Mouse (Mus musculus) kidney, embryonic 16.5 days (tissue): ENCODE data around the gene Cd4. TPM values are rescaled to one million over a fixed set of nuclear protein-coding genes. Genes with fewer than 3 reads are reported as not detected.
"Not testable (repeated sequence)": the region's sequence is repeated elsewhere in the genome, so short reads cannot be mapped to it uniquely, and the experiment has no call there.

Experiments used
- ATAC-seq: fragments of 200-750 bp; cut with Nextera tagmentation; 2 replicates; pipeline ENCODE4 v1.8.0; 2017; ENCODE audit warnings: moderate TSS enrichment; ENCODE audit not compliant: low FRiP score, low TSS enrichment
- H3K27ac ChIP-seq: fragments of 300-500 bp; sonication (generic); 2 replicates; pipeline ENCODE4 v1.5.1; 2014; ENCODE audit warnings: low read length
- H3K27me3 ChIP-seq: fragments of 300-500 bp; sonication (generic); 2 replicates; pipeline ENCODE4 v1.6.1; 2014; ENCODE audit warnings: low read length, control low read depth, mixed read lengths; ENCODE audit not compliant: insufficient read depth
- H3K36me3 ChIP-seq: fragments of 300-500 bp; sonication (generic); 2 replicates; pipeline ENCODE4 v1.6.1; 2014; ENCODE audit warnings: low read length, control low read depth, mixed read lengths; ENCODE audit not compliant: insufficient read depth
- H3K4me1 ChIP-seq: fragments of 300-500 bp; sonication (generic); 2 replicates; pipeline ENCODE4 v1.6.1; 2014; ENCODE audit warnings: low read length, control low read depth, mixed read lengths; ENCODE audit not compliant: insufficient read depth
- H3K4me2 ChIP-seq: fragments of 300-500 bp; sonication (generic); replicated peaks from 2 replicates; pipeline ENCODE4 v1.6.1; 2014; ENCODE audit warnings: low read depth, low read length
- H3K4me3 ChIP-seq: fragments of 300-500 bp; sonication (generic); 2 replicates; pipeline ENCODE4 v1.5.1; 2014; ENCODE audit warnings: mild to moderate bottlenecking, low read length
- H3K9ac ChIP-seq: fragments of 300-500 bp; sonication (generic); replicated peaks from 2 replicates; pipeline ENCODE4 v1.6.1; 2014; ENCODE audit warnings: low read length
- H3K9me3 ChIP-seq: fragments of 300-500 bp; sonication (generic); 2 replicates; pipeline ENCODE4 v1.6.1; 2016; ENCODE audit warnings: low read length, control low read depth
- WGBS: fragments of 180-500 bp; shearing (Covaris S2); extraction: QIAGEN DNeasy Blood & Tissue Kit; methylation state at CpG from one replicate; pipeline ENCODE4 v1.1.7; 2014; 5-methylcytosine and 5-hydroxymethylcytosine counted together
- polyA plus RNA-seq: library from polyadenylated mRNA; unstranded; fragments of >200 nt; fragmentation: Nextera tagmentation; extraction: Ambion mirVana; gene quantifications from 2 replicates; pipeline ENCODE4 v1.2.1, GENCODE M21; 2015

Cd4 gene
- polyA plus RNA-seq, 1 experiment from 2014 or later: 0.10 TPM

- ATAC-seq: no peak
- Histone ChIP-seq H3K4me3 (no peak overlapping the region), H3K9me3 (no peaks in the 10 kb centered on the region), H3K9ac (no peak overlapping the region), H3K27ac (no peak overlapping the region), H3K36me3 (peaks cover 19% of the 10 kb centered on the region), H3K4me2 (no peak overlapping the region), H3K27me3 (no peaks in the 10 kb centered on the region), H3K4me1 (peaks cover 18% of the 10 kb centered on the region)
- WGBS: 80% methylated on average over 6 of the region's 6 CpGs
These were observed 53.4 kb downstream of the Cd4 start for GRCm38 (mm10) chr6:124834512-124835081.

GRCm38 (mm10) chr6:124831649-124832048 lies 56.4 kb downstream of the Cd4 start:
- Histone ChIP-seq H3K9ac (no peak overlapping the region), H3K4me3 (no peak overlapping the region), H3K9me3 (no peaks in the 10 kb centered on the region), H3K4me2 (peak overlapping the region; percentile 68; the same call in 1 of the 2 replicates), H3K4me1 (peaks cover 22% of the 10 kb centered on the region), H3K36me3 (peaks cover 19% of the 10 kb centered on the region), H3K27ac (no peak overlapping the region), H3K27me3 (no peaks in the 10 kb centered on the region)
- no peak for ATAC-seq
- 92% methylated on average over 8 of the region's 8 CpGs for WGBS

- ATAC-seq, H3K9ac ChIP-seq, H3K27ac ChIP-seq, H3K27me3 ChIP-seq, H3K9me3 ChIP-seq: not testable (repeated sequence)
- peaks cover 22% of the 10 kb centered on the region for H3K4me1 ChIP-seq
- 97% methylated on average over 4 of the region's 4 CpGs for WGBS
- peak overlapping the region; percentile 68 for H3K4me3 ChIP-seq
- H3K36me3 ChIP-seq: peaks cover 21% of the 10 kb centered on the region
- H3K4me2 ChIP-seq: peak overlapping the region; percentile 68
These were observed 56.8 kb downstream of the Cd4 start for GRCm38 (mm10) chr6:124831199-124831598.

- Histone ChIP-seq H3K36me3 (peaks cover 26% of the 10 kb centered on the region), H3K4me3 (peak overlapping the region; percentile 68), H3K27ac (peak overlapping the region; percentile 96), H3K9ac (peak overlapping the region; percentile 83), H3K4me2 (peak overlapping the region; percentile 68), H3K27me3 (no peaks in the 10 kb centered on the region), H3K9me3 (no peaks in the 10 kb centered on the region), H3K4me1 (peaks cover 22% of the 10 kb centered on the region)
- ATAC-seq: peak; percentile 90
- under 1% methylated on average over 38 of the region's 38 CpGs for WGBS
These were observed 58.0 kb downstream of the Cd4 start for GRCm38 (mm10) chr6:124829799-124830700.

- no peaks in the 10 kb centered on the region for H3K9me3 ChIP-seq
- H3K27ac ChIP-seq: peak within 1 kb of the TSS; percentile 96
- H3K4me1 ChIP-seq: peaks cover 22% of the 10 kb centered on the region
- under 1% methylated on average over 55 of the region's 55 CpGs for WGBS
- H3K9ac ChIP-seq: peak within 1 kb of the TSS; percentile 83
- H3K36me3 ChIP-seq: peaks cover 30% of the 10 kb centered on the region
- H3K4me3 ChIP-seq: peak within 1 kb of the TSS; percentile 68
- ATAC-seq: peak; percentile 96
- peak within 1 kb of the TSS; percentile 94 for H3K4me2 ChIP-seq
- H3K27me3 ChIP-seq: no peaks in the 10 kb centered on the region
These were observed 58.9 kb downstream of the Cd4 start, which contains the start of the genes Usp5 and Cdca3 for GRCm38 (mm10) chr6:124828868-124829798. Usp5 (minus strand) TSS chr6:124829484. Cdca3 (plus strand) TSS chr6:124829547.

- H3K36me3 ChIP-seq: peaks cover 37% of the 10 kb centered on the region
- WGBS: 14% methylated on average over 10 of the region's 10 CpGs
- H3K9me3 ChIP-seq: no peaks in the 10 kb centered on the region
- peak overlapping the region; percentile 68 for H3K4me3 ChIP-seq
- peak overlapping the region; percentile 76 for H3K9ac ChIP-seq
- H3K27me3 ChIP-seq: no peaks in the 10 kb centered on the region
- peaks cover 22% of the 10 kb centered on the region for H3K4me1 ChIP-seq
- peak overlapping the region; percentile 94 for H3K4me2 ChIP-seq
- H3K27ac ChIP-seq: peak overlapping the region; percentile 65
- ATAC-seq: no peak
These were observed 59.9 kb downstream of the Cd4 start for GRCm38 (mm10) chr6:124828101-124828592.

GRCm38 (mm10) chr6:124822049-124822448 lies 66.0 kb downstream of the Cd4 start:
- Histone ChIP-seq H3K4me1 (no peaks in the 10 kb centered on the region), H3K36me3 (peaks cover 87% of the 10 kb centered on the region)

GRCm38 (mm10) chr6:124820891-124821290 lies 67.1 kb downstream of the Cd4 start:
- Histone ChIP-seq H3K27ac (no peak overlapping the region), H3K4me3 (no peak overlapping the region), H3K36me3 (peaks cover 93% of the 10 kb centered on the region), H3K4me2 (no peak overlapping the region), H3K9ac (no peak overlapping the region), H3K9me3 (no peaks in the 10 kb centered on the region), H3K27me3 (no peaks in the 10 kb centered on the region), H3K4me1 (no peaks in the 10 kb centered on the region)
- 92% methylated on average over 5 of the region's 5 CpGs for WGBS
- ATAC-seq: no peak

More at GRCm38 (mm10) chr6:124822049-124822448, 66.0 kb downstream of the Cd4 start:
- Histone ChIP-seq H3K27ac (no peak overlapping the region), H3K27me3 (no peaks in the 10 kb centered on the region), H3K9ac (no peak overlapping the region), H3K4me3 (no peak overlapping the region), H3K4me2 (no peak overlapping the region), H3K9me3 (no peaks in the 10 kb centered on the region)
- no peak for ATAC-seq
- 89% methylated on average over 4 of the region's 4 CpGs for WGBS

GRCm38 (mm10) chr6:124817971-124818370 lies 70.0 kb downstream of the Cd4 start:
- H3K9ac ChIP-seq: no peak overlapping the region
- no peak for ATAC-seq
- H3K36me3 ChIP-seq: peaks cover 71% of the 10 kb centered on the region
- no peak overlapping the region for H3K27ac ChIP-seq
- WGBS: 85% methylated on average over 8 of the region's 8 CpGs
- no peaks in the 10 kb centered on the region for H3K27me3 ChIP-seq
- H3K4me1 ChIP-seq: peaks cover 14% of the 10 kb centered on the region
- H3K9me3 ChIP-seq: no peaks in the 10 kb centered on the region
- no peak overlapping the region for H3K4me3 ChIP-seq
- H3K4me2 ChIP-seq: no peak overlapping the region
